Mouse (Mus musculus) MN1 (cell line): ENCODE results near the gene Taf12.
"Not testable (repeated sequence)": the region's sequence is repeated elsewhere in the genome, so short reads cannot be mapped to it uniquely, and the experiment has no call there.

Experiments
- DNase-seq: peaks from one replicate; pipeline ENCODE4 v3.0.0-alpha.2; 2016; ENCODE audit warnings: low spot score

The Taf12 gene

DNA sequence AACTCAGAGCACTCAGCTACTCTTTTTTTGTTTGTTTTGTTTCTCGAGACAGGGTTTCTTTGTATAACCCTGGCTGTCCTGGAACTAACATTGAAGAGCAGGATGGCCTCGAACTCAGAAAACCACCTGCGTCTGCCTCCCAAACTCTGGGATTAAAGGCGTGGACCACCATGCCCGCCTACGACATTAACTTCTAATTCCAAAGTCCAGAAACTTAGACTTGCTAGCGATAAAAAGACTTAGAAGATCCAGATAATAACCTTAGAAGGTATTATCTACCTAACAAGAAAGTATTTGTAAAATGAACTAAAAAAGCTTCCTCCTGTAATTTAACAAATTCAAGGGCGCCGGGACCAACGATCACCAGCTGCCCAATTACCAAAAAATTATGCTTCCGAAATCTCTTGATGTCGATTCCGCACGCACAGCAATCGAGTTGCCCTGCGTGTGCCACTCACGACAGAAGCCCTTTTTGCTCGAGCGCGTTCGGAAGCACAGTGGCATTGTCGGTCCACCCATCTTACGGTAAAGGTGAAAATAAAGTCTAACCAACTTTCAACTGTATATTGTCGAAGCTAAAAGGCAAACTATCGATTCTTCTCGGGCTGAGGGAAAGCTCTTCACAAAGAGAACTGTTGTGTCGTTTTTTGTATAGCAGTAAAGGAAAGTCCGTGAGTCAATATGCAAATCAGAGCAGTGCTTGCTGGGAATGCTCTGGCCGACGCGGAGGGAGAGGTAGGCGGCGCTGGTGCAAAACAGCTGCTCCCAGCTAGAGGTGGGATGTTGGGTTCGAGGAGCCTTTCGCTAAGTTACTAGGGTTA lies 4.2 kb upstream of the Taf12 start:
- DNase-seq: peak; percentile 98

DNA sequence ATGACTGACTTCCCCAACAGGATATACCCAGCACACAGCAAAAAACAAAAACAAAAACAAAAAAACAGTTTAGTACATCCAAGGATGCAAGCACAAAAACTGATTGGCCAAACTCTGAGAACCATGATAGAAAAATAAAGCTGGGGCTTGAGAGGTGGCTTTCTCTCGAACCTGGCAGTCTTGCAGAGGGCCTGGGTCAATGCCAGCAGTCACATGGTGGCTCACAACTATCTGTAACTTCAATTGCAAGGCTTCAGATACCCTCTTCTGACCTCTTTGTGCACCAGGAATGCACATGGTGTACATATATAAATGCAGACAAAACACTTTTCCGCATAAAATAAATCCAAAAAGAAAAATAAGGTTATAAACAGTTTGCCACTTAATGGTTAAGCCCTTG lies 1.0 kb upstream of the Taf12 start:
- DNase-seq: peak; percentile 32

DNA sequence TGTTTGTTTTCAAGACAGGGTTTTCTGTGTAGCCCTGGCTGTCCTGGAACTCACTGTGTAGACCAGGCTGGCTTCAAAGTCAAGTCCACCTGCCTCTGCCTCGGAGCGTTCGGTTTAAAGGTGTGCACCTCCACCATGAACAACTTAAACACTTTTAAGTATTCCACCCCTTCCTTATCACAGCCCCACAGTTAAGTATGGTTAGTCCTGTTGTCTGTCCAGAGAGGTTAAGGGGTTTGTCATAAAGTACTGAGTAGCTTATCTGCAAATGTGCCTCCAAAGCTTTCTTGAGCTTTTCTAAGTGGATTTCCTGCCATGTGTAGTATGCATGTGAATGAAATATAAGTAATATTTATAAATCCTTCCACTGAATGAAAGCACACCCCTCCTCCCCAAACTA lies 1.8 kb downstream of the Taf12 start:
- no peak for DNase-seq

DNA sequence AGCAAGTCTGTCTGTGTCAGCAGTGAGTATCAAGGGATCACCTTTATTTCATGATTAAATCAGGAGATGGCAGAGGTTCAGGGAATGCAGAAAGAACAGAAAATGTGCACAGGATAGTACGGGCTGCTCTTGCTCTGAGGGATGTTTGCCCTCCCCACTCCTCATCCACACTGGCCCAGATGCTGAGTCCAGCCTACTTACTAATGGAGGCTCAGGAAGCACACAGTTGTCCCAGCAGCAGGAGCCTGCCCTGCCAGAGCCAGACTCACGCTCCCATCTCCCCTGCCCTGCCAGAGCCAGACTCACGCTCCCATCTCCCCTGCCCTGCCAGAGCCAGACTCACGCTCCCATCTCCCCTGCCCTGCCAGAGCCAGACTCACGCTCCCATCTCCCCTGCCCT lies 14.7 kb downstream of the Taf12 start:
- DNase-seq: peak; percentile 48

DNA sequence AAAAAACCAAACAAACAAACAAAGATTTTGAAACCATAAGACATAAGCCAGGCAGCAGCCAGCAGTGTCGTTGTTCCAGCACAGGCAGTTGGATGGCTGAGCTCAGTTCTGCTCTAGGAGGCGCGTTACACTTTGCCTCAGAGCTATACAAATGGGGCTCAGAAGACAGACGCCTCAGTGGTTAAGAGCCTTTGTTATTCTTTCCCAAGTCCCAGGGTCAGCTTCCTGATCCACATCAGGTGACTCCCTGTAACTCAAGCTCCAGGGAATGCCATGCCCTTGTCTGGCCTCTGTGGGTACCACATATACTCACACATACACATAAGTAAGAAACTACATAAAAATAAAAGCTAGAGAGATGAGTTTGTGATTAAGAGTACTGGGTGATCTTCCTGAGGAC lies 16.9 kb downstream of the Taf12 start:
- no peak for DNase-seq

DNA sequence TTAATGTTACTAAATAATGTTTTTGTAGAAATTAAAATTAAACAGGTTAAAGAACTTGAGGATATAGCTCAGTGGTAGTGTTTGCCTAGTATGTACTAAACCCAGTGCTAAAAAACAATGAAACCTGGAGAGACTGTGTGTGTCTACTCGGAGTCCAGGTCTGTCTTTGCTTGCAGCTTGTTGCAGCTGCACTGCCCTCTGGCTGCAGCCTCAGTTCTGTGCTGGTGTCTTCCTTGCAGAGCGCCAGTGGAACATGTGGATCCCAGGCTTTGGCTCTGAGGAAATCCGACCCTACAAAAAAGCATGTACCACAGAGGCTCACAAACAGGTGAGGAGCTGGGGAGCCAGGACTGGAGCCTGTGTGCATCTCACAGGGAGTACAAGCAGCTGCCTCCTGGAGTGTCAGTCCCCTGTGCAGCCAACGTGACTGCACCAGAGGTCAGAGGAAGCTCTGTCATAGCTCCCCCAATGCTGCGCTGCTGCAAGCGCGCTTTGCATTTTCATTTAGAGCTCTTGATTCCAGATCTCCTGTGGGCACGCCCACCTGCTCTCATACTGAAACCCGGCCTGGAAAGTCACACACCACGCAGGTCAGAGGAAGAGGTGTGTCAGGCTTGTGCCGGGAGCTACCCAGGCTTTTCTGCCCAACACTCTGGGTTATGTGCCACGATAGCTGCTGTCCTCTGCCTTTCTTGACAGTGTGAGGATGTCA lies 17.6 kb downstream of the Taf12 start:
- no peak for DNase-seq

DNA sequence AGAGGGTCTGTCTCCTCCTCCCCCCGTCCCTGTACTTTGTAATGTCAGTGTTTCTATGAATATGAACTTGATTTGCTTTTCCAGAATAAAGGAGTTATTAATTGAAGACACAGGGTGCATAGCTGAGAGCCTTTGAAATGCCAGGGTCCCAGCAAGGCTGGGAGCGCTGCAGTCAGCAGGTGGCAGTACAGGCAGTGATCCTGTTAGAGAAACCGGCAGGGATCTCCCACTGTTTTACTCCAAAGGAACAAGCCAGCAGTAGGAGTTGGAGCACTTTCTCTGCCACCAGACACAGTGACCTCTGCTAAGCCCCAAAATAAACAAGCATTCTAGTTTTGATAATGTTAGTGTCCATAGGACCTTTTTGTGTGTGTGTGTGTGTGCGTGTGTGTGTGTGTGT lies 18.8 kb downstream of the Taf12 start:
- peak; percentile 56 for DNase-seq

DNA sequence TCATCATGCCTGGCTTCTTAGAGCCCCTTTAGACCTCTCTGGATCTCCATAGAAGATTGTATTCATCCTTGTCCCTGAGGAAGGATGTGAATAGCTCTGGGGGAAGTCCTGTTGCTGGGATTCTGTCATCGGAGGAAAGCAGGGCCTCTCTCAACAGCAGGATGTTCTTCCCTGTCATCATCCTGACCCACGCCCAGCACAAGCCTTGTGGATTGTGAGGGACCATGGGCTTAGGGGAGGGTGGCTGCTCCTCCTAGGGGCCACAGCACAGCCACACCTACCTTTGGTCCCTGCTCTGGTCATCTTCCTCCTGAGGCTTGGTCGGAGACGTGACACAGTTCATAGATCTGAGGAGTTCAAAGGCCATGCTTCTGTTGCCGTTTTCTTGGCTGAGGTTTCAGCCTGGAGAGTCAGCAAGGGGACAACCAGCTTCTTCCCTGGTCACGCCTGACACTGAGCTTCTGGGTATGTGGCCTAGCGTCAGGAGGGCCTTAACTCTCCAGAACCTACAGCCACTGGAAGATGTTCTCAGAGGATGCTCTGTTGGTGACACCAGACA lies 19.6 kb downstream of the Taf12 start:
- no peak for DNase-seq

DNA sequence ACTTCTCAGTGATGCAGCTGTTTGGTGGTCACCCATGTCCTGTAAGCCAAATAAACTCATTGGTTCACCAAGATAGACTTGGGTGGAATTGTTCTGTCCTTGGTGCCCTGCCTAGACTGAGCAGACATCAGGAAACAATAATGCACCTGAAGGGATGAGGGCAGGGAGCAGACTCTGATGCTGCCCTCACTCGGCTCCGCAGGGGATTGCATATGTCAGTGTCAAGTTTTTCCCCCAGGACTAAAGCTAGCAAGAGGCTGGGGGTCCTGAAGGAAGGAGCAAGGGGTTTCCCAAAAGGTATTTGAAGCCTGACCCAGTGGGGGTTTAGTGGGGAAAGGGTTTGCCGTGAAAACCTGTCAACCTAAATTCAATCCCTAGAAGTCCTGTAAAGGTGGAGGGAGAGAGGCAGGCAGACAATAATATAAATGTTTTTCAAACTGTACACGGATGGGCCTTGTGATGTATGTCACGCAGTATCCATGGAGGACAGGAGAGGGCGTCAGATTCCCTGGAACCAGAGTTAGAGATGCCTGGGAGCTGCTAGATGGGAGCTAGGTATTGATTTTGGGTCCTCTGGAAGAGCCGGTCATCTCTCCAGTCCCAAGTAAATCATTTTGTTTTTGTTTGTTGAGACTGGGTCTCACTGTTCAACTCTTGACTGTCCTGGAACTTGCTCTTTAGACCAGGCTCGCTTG lies 21.7 kb downstream of the Taf12 start:
- DNase-seq: peak; percentile 34

DNA sequence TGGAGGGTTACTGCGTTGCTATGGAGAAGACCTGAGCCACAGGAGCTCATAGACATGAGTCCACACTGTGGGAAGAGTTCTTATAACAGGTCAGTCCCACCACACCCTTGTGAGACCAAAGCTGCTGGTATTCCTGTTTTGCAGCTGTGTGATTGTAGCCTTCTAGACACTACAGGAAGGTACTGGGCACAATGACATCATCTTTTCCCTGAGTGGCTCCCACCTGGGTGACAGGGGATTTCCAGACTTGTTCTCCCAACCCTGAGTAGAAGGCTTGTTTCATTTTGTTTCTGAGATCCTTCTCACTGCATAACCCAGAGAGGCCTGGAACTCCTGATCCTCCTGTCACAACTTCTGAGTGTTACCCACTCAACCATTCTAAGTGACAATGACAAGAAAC lies 25.7 kb downstream of the Taf12 start:
- DNase-seq: no peak

DNA sequence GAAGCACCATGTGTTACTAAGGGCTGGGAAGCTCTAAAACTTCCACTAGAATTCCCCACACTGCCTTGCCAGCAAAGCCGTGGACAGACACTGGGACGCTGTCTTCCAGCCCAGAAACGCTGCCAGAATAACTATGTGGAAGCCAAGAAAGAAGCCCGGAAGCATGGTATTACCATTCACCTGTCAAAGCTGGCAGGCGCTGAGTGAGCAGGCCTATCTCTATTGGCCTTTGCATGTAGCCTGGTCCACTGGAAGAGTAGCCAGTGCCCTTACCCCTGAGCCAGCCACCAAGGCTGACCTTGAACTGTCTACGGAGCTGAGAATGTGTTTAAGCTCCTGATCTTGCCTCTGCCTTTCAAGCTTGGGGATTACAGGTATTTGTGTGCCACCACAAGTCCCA lies 27.3 kb downstream of the Taf12 start:
- DNase-seq: no peak

DNA sequence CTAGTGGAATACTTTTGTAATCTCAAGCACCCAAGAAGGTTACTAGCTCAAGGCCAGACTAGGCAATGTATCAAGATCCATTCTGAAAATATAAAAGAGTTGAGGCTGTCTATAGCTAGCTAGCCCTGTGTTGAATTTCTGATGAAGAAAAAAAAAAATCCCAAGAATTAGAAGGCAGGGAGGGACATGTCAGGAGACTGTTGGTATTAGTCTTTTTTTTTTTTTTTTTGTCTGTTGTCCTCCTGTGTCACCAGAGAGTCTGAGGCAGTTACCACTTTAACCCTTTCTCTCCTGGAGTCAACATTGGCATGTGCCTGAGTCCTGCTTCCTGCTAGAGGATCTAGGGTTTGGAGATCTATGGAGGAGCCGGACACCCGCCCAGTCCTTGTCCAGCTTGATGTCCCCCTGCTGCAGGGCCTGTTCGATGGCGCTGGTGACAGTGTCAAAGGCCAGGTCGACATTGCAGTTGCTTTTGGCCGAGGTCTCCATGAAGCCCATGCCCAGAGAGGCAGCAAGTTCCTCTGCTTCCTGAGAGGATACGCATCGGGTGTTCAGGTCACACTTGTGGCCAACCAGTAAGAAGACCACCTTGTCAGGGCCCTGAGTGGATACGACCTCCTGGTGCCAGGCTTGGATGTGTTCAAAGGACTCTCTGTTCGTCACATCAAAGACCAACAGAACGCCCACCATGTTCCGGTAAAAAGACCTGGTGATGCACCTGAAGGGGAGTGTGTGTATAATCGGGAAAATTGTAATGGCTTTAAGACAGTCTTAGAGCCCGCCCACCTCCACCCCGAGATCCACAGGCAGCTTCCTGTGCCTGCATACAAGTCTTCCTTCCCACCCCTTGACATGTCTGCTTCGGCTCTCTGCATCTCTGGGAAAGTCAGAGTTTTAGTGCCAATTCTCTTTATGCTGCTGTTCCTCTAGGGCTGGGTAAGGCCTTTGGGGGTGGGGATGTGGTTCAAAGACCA lies 28.1 kb downstream of the Taf12 start:
- DNase-seq: no peak

DNA sequence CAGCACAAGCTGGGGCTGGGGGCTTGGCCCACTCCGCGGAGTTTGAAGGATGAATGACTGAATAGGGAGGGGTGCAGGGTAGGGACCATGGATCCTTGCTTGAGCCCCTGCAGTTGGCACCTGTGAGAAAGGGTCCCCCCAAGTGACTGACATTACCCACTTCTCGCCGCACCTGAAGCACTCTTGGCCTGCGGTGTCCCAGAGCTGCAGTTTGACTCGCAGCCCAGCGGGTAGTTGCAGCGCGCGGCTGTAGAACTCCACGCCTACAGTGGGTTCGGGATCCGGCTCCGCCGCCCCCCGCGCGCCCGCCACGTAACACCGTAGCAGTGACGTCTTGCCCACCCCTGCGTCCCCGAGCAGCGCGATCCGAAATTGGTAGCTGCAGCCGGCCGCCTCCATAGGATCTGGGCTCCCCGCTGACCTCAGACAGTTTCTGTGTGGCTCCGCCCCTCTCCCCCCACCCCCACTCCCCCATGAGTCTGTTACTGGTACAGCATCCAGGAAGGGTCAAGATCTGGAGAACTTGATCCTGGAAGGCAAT lies 28.8 kb downstream of the Taf12 start, which contains the start of gene Rab42:
Gene Rab42, minus strand, starts transcription at position 447 of the 541 bp plus-strand sequence.
- DNase-seq: no peak

DNA sequence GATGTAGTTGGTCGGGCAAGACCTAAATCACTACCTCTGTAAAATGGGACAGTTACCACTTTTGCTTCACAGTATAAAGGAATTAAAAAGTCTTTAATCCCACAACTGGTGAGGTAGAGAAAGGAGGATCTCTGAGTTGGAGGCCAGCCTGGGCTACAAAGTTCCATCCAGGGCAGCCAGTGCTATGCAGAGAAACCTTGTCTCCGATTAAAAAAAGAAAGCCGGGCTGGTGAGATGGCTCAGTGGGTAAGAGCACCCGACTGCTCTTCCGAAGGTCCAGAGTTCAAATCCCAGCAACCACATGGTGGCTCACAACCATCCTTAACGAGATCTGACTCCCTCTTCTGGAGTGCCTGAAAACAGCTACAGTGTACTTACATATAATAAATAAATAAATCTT lies 29.3 kb downstream of the Taf12 start:
- not testable (repeated sequence) for DNase-seq

DNA sequence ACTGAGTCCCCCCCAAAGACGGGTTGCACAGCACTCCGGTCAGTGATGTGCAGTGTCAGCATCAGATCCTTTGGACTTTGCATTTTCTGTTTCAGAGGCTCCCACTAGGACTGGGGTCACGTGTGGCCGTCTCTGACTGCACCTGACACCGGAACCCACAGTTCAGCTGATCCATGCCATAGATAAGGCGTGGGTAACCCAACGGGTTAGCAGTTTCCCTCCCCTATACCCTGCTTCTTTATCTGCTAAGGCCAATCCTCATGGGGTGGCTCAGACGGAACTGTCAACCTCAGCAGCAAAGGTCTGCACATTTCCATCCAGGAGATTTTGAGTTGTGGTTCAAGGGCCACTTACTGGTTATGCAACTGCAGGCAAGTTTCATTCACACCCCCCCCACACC lies 31.1 kb downstream of the Taf12 start:
- DNase-seq: no peak

DNA sequence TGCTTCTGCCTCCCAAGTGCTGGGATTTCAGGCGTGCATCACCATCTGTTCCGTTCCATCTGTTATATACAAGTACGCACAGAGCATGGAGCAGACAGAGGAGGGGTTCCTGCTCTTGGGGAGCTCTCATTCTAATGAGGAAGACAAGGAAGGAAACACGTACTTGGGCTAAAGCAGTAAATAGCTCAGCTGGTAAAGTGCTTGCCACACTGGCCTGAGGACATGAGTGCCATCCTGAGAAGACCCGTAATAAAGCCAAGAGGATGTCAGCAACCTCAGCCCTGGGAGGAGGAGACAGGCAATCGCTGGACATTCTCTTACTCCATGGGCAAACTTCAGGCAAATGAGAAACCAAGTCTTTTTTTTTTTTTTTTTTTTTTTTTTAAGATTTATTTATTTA lies 31.8 kb downstream of the Taf12 start:
- no peak for DNase-seq

DNA sequence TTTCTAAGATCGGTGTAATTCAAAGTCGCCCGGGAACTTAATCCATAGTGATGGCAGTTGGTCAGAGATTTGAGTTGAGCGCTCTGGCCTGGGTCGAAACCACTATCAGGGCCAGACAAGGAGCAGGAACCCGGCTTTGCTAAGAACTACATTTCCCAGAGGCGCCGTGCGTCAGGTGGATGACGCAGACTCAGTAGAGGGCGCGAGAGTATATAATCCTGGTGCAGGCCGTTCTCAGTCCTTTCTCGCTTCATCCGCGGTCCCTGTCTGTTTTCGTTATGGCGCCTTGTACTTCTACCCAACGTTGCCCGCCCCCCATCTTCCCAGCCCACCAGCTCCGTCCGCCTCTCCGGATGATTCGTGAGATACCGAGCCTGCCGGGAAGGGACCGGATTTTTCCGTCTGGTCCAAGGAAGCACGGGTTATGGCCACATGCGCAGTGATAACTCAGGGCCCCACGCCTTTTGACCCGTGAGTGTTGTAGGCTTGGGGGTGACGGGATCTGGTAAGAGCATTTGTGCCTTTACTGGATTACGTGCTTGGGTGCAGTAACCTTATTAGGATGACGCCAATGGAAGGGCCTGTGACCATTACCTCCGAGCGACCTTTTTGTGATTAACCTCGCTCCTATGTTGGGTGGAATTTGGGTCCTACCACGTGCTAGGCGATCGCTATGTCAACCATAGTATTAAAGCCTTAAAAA lies 34.4 kb downstream of the Taf12 start:
- DNase-seq: peak; percentile 90

DNA sequence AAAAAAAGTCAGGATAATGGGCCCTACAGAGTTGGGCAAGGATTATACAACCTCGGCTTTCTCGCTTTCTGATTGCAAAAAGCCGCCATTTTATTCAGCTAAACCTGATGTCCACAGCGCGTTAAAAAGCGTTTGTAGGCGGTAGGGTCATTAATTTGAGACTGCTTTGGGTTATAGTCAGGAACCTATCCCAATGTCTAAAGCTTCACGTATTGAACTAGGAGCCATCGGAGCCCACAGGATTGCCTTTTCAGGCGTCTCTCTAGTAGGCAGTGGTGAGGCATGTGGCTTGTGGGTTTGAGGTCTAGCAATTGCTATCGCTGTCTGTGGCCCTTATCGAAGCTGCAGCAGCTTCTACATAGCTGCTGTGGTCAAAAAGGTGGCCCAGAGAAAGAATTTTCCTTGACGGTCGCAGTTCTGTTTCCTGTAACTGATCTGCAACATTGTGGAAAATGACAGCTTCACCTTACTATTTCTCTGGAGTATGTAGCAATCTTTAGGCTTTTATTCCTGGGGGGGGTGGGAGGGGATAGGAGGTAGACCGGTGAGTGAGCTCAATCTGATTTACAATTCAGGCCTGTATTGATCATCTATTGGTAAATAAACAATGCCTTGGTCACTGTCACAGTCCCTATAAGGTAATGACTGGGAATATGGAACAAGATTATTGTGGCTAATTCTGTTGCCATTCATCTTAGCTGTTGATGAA lies 35.1 kb downstream of the Taf12 start:
- DNase-seq: peak; percentile 43

DNA sequence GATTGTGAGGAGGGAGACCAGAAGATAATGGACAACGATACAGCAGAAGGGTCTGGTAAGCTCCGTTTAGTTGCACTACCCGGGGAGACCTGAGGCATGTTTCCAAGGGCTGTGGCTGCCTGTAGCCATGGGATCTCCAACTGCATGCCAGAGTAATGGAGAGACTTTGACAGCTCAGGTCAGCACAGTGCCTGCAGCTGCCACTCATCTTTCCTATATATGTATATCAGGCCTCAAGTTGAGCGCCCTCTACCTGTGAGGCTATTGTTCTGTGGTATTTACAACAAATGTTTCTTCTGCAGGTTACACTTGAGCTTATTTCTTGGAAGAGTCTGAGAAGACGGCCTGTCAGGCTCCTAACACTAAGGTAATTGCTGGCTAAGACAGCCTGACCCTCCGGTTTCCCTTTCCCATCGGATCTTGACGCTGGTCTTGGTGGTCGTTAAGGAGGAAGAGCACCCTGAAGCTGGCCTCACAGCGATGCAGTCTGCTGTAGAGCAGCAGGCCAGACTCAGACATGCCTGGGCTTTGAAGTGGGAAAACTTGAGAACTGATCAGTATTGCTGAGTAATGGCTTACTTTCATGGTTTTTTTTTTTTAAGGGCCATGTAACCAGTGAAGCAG lies 35.8 kb downstream of the Taf12 start:
- DNase-seq: peak; percentile 45
